Mouse (Mus musculus): ENCODE results near the gene Gm20388.

The Gm20388 gene

GRCm38 (mm10) chr8:122437708-122438331, 2527.2 kb downstream of the Gm20388 start:
- no peak for DNase-seq (ENCODE audit: low spot score)

DNA sequence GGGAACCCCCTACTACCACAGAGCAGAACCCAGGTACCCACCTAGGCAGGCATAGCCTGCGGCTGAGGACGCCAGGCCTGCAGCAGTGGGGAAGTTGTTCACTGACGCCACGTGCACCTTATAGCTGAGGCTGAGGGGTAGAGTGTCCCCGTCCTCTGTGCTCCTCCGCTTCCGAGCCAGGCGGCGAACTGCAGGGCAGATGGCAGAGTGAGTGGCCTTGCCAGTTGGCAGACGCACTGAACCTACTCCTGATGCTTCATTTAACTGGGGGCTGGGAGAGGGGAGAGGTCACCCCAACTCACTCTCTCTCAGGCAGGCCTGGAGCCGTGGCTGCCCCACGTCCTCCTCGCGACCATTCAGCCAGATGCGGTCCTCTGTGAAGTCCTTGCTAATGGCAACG, 2528.7 kb downstream of the Gm20388 start:
- no peak for DNase-seq (ENCODE audit: low spot score)

DNA sequence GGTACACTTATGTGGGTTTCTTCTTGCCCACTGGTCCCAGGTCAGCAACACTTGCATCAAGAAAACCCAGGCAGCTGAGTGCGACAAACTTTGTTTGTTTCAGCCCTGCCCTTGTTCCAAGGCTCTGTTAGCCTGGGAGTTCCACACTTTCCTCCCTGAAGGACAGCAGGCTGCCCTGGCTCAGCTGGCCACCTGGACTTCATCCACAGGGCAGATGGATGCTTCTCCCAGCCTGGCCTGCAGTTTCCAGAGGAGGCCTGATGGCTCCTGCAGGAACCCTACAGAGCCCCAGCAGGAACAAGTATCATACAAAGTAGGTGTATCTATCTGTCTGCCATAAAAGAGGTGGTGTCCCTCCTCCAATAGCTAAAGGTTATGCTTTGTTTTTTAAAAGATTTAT, 2530.7 kb downstream of the Gm20388 start:
- DNase-seq (ENCODE audit: low spot score), result peak; percentile 63

- no peak for DNase-seq (ENCODE audit: low spot score)
Measured at GRCm38 (mm10) chr8:122442356-122442755, 2531.7 kb downstream of the Gm20388 start.

GRCm38 (mm10) chr8:122442781-122443180, 2532.1 kb downstream of the Gm20388 start:
- peak; percentile 46 for DNase-seq (ENCODE audit: low spot score)

DNA sequence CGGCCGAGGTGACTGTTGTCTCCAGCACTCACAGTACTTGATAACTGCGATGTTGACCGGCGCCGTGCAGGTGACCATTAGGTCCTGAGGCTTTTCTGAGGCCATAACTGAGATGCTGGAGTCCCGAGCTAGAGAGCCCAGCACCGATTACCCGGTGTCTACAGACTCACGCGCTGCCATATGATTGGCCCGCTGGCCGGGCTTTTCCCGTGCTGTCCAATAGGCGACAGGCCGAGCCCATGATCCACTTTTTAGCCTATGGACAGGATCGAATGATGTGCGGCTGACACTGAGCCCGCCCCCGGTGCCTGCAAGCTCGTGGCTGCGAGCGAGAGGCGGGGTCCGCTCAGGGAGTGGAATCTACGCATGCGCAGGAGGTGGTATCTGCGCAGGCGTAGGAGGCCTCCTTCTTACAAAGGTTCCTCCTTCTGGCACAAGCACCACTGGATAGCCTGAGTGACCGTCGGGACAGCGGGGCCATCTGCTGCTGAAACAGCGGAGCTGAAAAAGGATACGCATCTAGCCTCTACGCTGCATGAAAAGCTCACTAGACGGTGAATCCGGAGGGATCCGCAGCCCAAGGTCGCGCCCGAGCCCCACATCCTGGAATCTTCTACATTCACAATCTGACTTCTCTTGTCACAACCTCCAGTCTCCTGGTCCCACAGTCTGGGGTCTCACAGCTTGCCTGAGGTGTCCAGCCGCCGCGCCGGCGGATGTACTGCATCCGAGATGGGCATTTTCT, 2532.8 kb downstream of the Gm20388 start, which contains the start of gene Mvd:
Gene Mvd (minus strand): TSS at position 161 of the 745 bp plus-strand sequence.
- DNase-seq (ENCODE audit: low spot score), result peak; percentile 100

DNA sequence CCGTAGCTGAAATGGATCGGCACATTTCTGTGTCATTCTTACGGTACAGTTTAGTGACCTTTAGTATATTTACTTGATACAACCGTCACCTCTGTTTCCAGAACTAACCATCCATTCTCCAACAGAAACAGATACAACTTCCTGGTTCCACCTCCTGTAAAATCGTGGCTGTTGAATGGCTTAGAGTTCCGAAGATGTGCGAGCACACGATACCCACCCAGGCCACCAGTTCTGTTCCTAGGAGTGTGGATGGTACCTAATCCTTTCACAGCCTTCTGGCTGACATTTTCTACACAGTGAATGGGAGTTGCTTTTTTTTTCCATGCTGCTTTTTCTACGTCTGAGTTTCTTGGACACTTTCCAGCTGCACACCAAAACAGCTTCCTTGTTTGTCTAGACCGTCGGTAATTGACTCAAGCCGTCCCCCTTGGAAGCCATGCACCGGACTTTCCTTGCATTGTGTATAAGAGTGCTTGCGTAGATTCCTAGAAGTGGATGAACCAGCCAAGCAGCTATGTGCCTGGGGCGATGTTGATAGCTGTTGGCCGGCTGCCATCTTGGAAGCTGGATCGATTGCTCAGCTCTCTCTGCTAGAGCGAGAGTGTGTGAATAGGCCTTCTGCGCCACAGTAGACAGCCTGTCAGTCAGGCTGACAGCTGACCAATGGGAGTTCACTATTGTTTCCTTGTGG, 2533.6 kb downstream of the Gm20388 start:
- peak; percentile 89 for DNase-seq (ENCODE audit: low spot score)

DNA sequence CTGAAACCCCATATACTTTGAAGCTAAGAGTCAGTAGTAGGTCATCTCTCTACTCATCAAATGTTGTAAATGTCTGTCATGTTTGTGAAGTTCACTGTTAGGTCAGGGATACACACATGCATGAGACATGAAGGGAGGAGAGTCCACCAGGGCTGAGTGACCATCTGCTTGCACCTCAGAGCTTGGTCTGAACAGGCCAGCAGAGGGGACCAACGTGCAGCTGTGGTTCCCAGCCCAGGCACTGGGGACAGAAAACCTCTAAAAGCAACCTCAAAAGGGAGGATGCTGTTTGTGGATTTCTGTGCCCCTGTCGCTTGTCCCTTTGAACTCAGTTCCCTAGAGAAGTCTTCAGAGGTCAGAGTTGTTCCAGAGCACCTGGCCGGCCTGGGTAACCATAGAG, 2534.6 kb downstream of the Gm20388 start:
- DNase-seq (ENCODE audit: low spot score), result peak; percentile 78

DNA sequence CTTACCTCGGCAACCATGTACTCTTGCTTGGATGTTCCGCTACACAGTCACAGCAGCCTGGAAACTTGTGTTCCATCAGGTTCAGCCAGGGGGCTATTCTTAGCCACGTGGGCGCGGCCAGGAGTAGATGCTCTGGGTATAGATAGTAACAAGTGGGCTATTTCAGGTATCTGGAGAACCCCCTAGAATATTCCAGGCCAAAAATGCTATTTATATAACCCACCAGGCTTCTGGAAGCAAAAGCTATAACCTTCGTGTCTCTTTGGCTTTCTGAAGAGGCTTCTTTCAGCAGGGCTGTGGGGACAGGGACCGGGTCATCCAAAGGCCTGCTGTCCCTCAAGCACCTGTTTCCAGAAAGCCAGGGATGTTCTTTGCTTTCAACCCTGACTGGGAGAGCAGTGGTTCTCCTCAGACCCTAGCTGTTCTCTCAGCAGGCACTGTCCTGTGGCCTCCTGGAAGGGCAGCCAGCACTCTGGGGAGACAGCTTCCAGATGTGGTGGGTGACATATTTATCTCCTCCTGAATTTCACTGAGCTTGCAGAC, 2540.6 kb downstream of the Gm20388 start:
- DNase-seq (ENCODE audit: low spot score), result peak; percentile 74

- DNase-seq (ENCODE audit: low spot score), result no peak
Measured at GRCm38 (mm10) chr8:122452154-122452553, 2541.5 kb downstream of the Gm20388 start.

- DNase-seq (ENCODE audit: low spot score), result no peak
Measured at GRCm38 (mm10) chr8:122454409-122454808, 2543.8 kb downstream of the Gm20388 start.

GRCm38 (mm10) chr8:122457171-122457570, 2546.5 kb downstream of the Gm20388 start:
- no peak for DNase-seq (ENCODE audit: low spot score)

GRCm38 (mm10) chr8:122459218-122459900, 2548.7 kb downstream of the Gm20388 start:
- peak; percentile 66 for DNase-seq (ENCODE audit: low spot score)

GRCm38 (mm10) chr8:122459990-122460389, 2549.3 kb downstream of the Gm20388 start:
- no peak for DNase-seq (ENCODE audit: low spot score)

DNA sequence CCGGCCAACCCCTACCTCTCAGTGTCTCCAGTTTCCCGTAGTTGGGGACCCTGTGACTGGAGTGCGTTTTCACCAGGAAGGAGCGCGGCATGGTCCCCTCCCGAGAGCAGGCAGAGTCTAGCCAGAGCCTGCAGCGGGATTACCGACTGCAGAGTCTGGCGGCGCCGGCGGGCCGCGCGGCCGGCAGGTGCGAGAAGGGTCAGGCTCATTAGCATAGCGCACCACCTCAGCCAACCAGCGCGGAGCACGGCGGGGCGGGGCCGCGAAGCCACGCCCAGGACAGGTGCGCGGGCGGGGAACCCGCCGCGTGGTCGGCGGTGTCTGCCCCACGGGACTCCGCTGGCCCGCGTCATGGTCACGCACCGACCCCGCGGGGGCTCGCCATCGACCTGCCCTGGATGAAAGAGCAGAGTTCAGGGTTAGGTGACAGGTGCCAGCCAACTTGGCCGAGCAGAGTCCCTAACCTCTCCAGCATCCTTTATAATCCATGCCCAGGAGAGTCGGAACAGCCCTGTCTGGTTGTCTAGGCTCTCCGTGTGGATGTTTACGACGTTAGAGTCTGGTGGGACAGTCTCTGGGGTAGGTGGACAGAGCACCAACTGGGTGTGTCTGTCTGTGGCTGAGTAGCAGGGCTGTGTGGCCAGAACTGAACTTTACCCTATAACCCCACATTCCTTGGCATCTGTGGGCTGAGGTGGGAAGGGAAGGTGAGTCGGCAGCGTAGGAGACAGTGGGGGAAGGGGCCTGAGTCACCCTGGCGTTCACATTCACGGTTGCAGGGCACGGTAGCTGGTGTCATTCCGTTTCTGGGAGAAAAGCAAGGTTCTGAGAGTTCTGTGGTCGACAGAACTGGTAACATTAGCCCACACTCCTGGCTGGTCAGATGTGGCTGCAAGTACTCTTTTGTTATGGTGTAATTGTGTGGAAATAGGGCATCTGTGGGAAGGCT, 2550.2 kb downstream of the Gm20388 start, which contains the start of gene Snai3:
Gene Snai3 (minus strand): TSS at position 210 of the 949 bp plus-strand sequence.
- DNase-seq (ENCODE audit: low spot score), result peak; percentile 82

DNA sequence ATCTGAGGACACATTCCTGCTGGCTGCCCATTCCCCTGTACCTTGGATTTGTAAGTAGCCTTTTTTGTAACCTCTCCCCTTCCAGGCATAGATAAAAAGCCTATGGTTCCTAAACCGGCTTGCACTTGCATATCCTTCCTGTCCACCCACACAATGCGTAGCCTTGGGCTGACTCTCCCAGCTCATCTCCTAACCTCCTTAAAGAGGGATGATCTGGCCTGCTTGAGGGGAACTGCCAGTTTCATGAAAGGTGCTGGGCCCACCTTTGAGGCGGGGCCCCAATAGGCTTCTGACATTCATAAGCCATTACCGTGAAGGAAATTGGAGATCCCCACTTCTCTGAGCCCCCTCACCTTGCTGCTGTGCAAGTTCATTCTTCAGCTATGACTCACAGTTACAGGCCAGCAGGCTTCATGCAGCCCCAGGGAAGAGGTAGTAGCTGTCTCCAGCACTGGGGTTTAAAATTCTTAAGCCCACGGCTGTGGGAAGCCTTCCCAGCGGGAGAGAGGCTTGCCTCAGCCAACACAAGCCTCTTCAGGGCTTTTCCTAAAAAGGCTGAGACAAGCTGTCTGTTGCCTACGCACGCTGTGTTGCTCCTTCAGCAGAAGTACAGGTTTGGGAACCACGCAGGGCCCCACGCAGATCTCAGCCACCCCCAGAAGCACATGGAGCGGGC, 2551.0 kb downstream of the Gm20388 start:
- DNase-seq (ENCODE audit: low spot score), result no peak

DNA sequence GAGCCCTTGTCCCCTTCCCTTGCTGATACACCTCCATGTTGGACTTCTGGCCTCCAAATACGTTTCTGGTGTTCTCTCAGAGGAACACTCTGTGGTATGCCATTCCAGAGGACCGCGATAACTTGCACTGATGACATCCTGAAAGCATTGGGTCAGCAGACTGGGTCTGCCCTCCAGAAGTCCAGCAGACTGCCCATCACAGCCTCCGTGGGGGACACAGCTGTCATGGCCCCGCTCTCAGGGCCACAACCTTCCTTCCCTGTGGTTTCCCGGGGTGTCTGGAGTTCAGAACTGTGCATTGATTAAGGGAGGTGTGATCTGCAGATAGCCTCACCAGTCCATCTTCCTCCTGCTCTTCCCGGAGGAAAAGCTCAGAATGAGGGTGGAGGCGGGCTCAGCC, 2551.9 kb downstream of the Gm20388 start:
- no peak for DNase-seq (ENCODE audit: low spot score)

DNA sequence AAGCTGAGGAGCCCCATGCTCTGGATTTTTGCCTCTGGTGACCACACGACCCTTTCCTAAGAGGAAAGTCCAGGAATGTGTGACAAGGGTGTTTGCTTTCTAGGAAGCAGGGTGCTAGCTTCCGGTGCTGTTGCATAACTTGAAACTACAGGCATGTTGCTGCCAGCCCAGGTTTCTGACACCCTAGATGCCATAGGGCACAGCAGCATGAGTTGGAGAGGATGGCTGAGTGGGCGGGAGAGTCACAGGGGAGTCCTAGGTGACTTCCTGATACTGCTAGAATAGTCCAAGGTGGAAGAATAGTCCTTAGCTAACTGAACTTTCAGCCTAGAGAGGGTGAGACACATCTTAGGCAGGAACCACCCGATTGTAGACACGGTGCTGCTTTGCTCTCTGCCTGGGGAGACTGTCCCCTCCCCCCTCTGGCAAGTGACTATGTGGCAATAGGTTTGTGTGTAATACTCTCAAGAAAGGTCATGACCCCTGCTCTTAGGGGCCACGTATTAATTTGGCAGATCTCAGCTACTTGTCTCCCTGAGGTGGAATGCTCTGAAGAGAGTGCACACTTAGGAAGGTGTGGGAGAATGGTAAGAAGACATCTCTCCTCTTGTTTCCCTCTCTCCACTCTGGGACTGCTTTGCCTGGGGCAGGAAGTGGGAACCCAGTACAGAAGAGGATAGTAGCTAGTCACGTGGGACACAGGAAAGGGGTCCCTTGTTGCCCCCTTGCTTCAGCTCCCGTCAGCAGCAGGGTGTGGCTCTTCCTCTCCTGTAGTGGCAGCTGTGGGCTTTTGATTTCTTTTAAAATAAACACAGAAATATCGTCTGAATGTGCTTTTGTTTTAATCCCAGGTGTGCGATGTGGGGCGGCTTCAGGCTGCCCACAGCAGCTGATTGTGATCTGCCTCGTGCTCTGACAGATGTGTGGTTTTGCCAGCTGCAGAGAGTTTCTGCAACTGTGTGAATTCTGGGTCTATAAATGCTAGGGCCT, 2553.3 kb downstream of the Gm20388 start:
- no peak for DNase-seq (ENCODE audit: low spot score)

DNA sequence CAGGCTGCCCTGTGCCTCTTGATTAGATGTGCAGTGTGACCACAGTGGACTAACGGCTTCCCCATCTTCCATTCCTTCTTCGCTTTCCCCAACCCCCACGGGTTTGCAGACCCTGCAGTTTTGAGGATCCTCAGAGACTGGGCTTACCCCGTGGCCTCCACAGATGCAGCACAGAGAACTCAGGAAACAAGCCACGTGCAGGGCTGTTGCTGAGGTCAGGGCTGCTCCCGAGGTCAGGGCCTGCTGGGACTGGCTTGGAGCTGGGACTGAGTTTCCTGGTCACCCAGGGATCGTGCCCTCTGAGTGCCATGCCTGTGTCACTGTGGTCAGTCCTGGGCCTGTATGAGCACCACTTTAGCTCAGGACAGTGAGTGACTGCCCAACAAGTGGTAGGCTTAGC, 2554.3 kb downstream of the Gm20388 start:
- no peak for DNase-seq (ENCODE audit: low spot score)

Measured in MN1 (cell line).